ENCODE assay signal across 9 mouse cellular contexts in the genomic region with DNA sequence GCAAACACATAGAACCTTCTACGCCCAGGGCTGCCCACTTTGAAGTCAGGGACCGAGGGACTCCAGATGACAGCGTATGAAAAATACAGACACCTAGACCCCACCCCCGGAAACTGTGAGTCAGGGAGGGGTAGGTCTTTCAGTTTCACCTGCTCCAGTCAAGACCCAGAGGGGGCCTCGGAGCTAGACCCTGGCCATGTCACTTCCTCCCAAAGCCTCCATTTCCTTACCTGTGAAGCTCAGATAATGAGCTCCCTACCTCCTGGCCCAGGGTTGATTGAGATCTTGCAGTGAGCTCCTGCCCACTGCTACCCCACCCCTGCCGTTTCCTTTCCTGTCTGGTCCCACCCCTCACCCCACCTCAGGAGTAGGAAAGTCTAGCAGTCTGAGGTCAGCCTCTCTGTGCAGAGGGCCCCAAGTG. TPM values are rescaled to one million over a fixed set of nuclear protein-coding genes. Genes with fewer than 3 reads are reported as not detected.
DNase-seq lines count a peak whose midpoint lies in the region; ATAC-seq lines count a peak whose summit lies in the region.
"Had no signal": no experiment of that assay in that cellular context is flagged by ENCODE, and none has a peak within 500 bp of the region (broad histone marks: within the 10 kb centered on the region; RNA-seq: fewer than 3 reads in every experiment).

No protein-coding gene starts in this region.

- peak; percentile 10; the same call in 1 of the 2 replicates for ATAC-seq in granulocyte monocyte progenitor cell, adult 5-6 weeks (replicated peaks; ENCODE audit: poor library complexity, severe bottlenecking)
- ATAC-seq in megakaryocyte-erythroid progenitor cell, adult 5-6 weeks (replicated peaks; ENCODE audit: low FRiP score, low TSS enrichment, poor library complexity, severe bottlenecking), result 0 out of 2 replicates have a peak, but pooled peaks have one; percentile 17

- DNase-seq in lung, postnatal 10 days, result peak; percentile 34
- no peak for DNase-seq in lung, postnatal 14 days
- peak; percentile 84 for DNase-seq in thymus, postnatal 25 days
- DNase-seq in cerebellum, postnatal 10 days, result no peak
- DNase-seq in embryo, embryonic 10 days (ENCODE audit: low spot score), result no peak
- DNase-seq in cerebellum, adult 9-10 months, result no peak
- DNase-seq: heart, postnatal 36 days had no signal

RNA-seq across cellular contexts. Expression of a gene that starts 4.4 kb away (rescaled TPM):
- 57.9 and 67.3 TPM in 2 replicates for total RNA-seq in granulocyte monocyte progenitor cell, adult 5-6 weeks (2014; fragmentation: Nextera tagmentation)
- 108 and 142 TPM in 2 replicates for total RNA-seq in granulocyte monocyte progenitor cell, adult 5-6 weeks (2017)
- total RNA-seq in megakaryocyte-erythroid progenitor cell, adult 5-6 weeks (2014; fragmentation: Nextera tagmentation), result 24.5 and 35.1 TPM in 2 replicates
- 41.1 and 80.3 TPM in 2 replicates for total RNA-seq in megakaryocyte-erythroid progenitor cell, adult 5-6 weeks (2017)

RNA-seq across cellular contexts. Expression of a gene that starts 20.6 kb away (rescaled TPM):
- 8.4 and 8.8 TPM in 2 replicates for total RNA-seq in granulocyte monocyte progenitor cell, adult 5-6 weeks (2014; fragmentation: Nextera tagmentation)
- total RNA-seq in granulocyte monocyte progenitor cell, adult 5-6 weeks (2017), result 0.34 and 5.6 TPM in 2 replicates
- total RNA-seq in megakaryocyte-erythroid progenitor cell, adult 5-6 weeks (2014; fragmentation: Nextera tagmentation), result 7.6 and 9.7 TPM in 2 replicates
- 1.7 and 2.0 TPM in 2 replicates for total RNA-seq in megakaryocyte-erythroid progenitor cell, adult 5-6 weeks (2017)

RNA-seq across cellular contexts. Expression of a gene that starts 35.0 kb away (rescaled TPM):
- 14.5 and 20.9 TPM in 2 replicates for total RNA-seq in granulocyte monocyte progenitor cell, adult 5-6 weeks (2014; fragmentation: Nextera tagmentation)
- total RNA-seq in granulocyte monocyte progenitor cell, adult 5-6 weeks (2017), result 19.5 and 29.1 TPM in 2 replicates
- 17.5 and 27.0 TPM in 2 replicates for total RNA-seq in megakaryocyte-erythroid progenitor cell, adult 5-6 weeks (2014; fragmentation: Nextera tagmentation)
- 8.7 and 13.3 TPM in 2 replicates for total RNA-seq in megakaryocyte-erythroid progenitor cell, adult 5-6 weeks (2017)

Comparison
In these comparisons a context has a peak if more than half of its experiments do, and no peak if none do; other contexts are left out.
1. DNase-seq: peak in lung, postnatal 10 days (single experiment) and thymus, postnatal 25 days (single experiment); none in lung, postnatal 14 days (single experiment), cerebellum, postnatal 10 days (0 of 2), embryo, embryonic 10 days (single experiment) and cerebellum, adult 9-10 months (single experiment).